Mouse (Mus musculus): Measurements from ENCODE around the gene Slc16a4. TPM values are rescaled to one million over a fixed set of nuclear protein-coding genes. Genes with fewer than 3 reads are reported as not detected.
A peak's percentile ranks its signal among the peaks of the same experiment; 100 is the strongest.

Gene Slc16a4
- polyA plus RNA-seq, 1 experiment from 2014 or later, result 3.6 TPM

- Histone ChIP-seq H3K27me3 (no peaks in the 10 kb centered on the region), H3K36me3 (peaks cover 16% of the 10 kb centered on the region), H3K9me3 (no peaks in the 10 kb centered on the region), H3K9ac (peak overlapping the region; percentile 94), H3K4me1 (peaks cover 24% of the 10 kb centered on the region), H3K4me3 (peak overlapping the region; percentile 94), H3K4me2 (peak overlapping the region; percentile 77), H3K27ac (peak overlapping the region; percentile 95)
- WGBS, result 11% methylated on average over 12 of the region's 12 CpGs
- ATAC-seq (ENCODE audit: insufficient number of reproducible peaks, insufficient read depth, low FRiP score, low TSS enrichment, low read depth), result no peak
These were observed 43.3 kb downstream of the Slc16a4 start for GRCm38 (mm10) chr3:107334202-107334934.

GRCm38 (mm10) chr3:107343971-107344370 lies 52.9 kb downstream of the Slc16a4 start:
- Histone ChIP-seq H3K9me3 (no peaks in the 10 kb centered on the region), H3K4me2 (no peak overlapping the region), H3K27ac (no peak overlapping the region), H3K4me3 (no peak overlapping the region), H3K4me1 (no peaks in the 10 kb centered on the region), H3K27me3 (no peaks in the 10 kb centered on the region), H3K36me3 (no peaks in the 10 kb centered on the region), H3K9ac (no peak overlapping the region)
- ATAC-seq (ENCODE audit: insufficient number of reproducible peaks, insufficient read depth, low FRiP score, low TSS enrichment, low read depth), result no peak
- 49% methylated on average over 3 of the region's 3 CpGs for WGBS

GRCm38 (mm10) chr3:107345033-107345725 lies 54.1 kb downstream of the Slc16a4 start:
- Histone ChIP-seq H3K9ac (no peak overlapping the region), H3K27me3 (no peaks in the 10 kb centered on the region), H3K4me3 (no peak overlapping the region), H3K4me1 (no peaks in the 10 kb centered on the region), H3K36me3 (no peaks in the 10 kb centered on the region), H3K27ac (no peak overlapping the region), H3K4me2 (no peak overlapping the region), H3K9me3 (no peaks in the 10 kb centered on the region)
- ATAC-seq (ENCODE audit: insufficient number of reproducible peaks, insufficient read depth, low FRiP score, low TSS enrichment, low read depth), result no peak
- 49% methylated on average over 3 of the region's 3 CpGs for WGBS

DNA sequence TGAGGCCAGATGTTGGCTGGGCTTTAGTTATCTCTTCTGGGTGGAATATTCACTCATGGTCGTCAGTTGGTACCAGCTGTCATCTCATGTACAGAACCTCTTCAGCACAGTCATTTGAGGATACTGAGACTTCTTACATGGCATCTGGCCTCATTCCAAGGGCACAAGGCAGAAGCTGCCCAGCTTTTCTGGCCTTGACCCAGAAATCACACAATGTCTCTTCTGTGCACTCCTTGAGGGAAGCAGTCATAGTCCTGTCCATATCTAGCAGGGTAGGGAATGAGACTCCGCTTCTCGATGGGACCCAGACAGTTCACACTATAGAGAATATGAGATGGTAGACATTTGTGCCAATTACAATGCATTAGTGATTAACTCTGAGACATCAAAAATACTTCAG lies 58.0 kb downstream of the Slc16a4 start:
- Histone ChIP-seq H3K27me3 (no peaks in the 10 kb centered on the region), H3K36me3 (no peaks in the 10 kb centered on the region), H3K4me2 (no peak overlapping the region), H3K4me1 (no peaks in the 10 kb centered on the region), H3K27ac (no peak overlapping the region), H3K9me3 (no peaks in the 10 kb centered on the region), H3K9ac (no peak overlapping the region), H3K4me3 (no peak overlapping the region)
- WGBS, result 88% methylated on average over 3 of the region's 3 CpGs
- no peak for ATAC-seq (ENCODE audit: insufficient number of reproducible peaks, insufficient read depth, low FRiP score, low TSS enrichment, low read depth)

DNA sequence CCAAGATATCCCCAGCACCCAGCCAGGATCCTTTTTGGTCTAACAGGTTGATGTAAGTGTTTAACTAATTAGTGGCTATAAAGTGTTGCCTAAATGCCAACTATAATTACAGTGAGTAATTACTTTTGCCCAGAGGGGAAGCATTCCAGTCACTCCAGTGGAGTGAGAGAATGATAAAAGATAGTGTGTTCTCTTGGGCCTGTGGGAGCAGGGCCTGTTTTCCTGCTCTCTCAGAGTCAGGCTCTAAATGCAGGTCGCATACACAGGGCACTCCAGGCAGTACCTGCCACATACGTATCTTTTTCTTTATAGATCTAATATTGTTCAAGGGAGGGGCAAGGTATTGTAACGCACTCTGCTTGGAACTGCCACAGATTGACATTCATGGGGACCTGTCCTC lies 60.7 kb downstream of the Slc16a4 start:
- Histone ChIP-seq H3K4me3 (no peak overlapping the region), H3K9ac (no peak overlapping the region), H3K9me3 (no peaks in the 10 kb centered on the region), H3K27ac (no peak overlapping the region), H3K4me1 (no peaks in the 10 kb centered on the region), H3K4me2 (no peak overlapping the region), H3K36me3 (no peaks in the 10 kb centered on the region), H3K27me3 (no peaks in the 10 kb centered on the region)
- ATAC-seq (ENCODE audit: insufficient number of reproducible peaks, insufficient read depth, low FRiP score, low TSS enrichment, low read depth), result no peak
- WGBS, result 43% methylated on average over 3 of the region's 3 CpGs

GRCm38 (mm10) chr3:107355618-107356260 lies 64.7 kb downstream of the Slc16a4 start:
- Histone ChIP-seq H3K9me3 (no peaks in the 10 kb centered on the region), H3K4me1 (peaks cover 11% of the 10 kb centered on the region)
- WGBS, result 83% methylated on average over 6 of the region's 6 CpGs

DNA sequence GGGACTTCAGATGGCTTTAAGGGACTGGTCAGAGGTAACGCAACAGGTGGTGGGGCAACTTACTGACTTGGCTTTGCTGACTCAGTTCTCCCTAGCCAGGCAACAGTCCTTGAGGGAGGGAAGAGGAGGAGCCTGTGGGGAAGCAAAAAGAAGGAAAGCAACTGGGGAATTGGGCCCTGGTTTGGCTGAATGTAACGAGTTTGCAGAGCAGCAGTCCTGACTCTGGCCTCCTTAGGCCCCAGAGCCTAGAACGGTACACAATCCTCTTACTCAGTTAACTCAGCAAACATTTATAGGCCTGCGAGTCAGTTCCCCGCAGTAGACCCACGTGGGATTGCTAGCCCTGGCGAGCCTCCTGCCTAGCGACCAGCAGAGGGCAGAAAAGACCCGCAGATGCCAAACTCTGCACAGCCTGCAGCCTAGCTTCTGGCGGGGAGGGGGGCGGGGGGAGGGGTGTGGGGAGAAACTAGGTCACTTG lies 66.0 kb downstream of the Slc16a4 start:
- H3K4me1 ChIP-seq, result peaks cover 19% of the 10 kb centered on the region
- no peaks in the 10 kb centered on the region for H3K9me3 ChIP-seq
- no peak overlapping the region for H3K27ac ChIP-seq
- WGBS, result under 1% methylated on average over 11 of the region's 11 CpGs
- H3K4me3 ChIP-seq, result 0 out of 2 replicates have a peak overlapping the region, but pooled peaks have one; percentile 19
- peak; percentile 74 for ATAC-seq (ENCODE audit: insufficient number of reproducible peaks, insufficient read depth, low FRiP score, low TSS enrichment, low read depth)
- peak overlapping the region; percentile 43 for H3K4me2 ChIP-seq
- H3K9ac ChIP-seq, result peak overlapping the region; percentile 44; the same call in 1 of the 2 replicates
- H3K27me3 ChIP-seq, result no peaks in the 10 kb centered on the region; the same call in 1 of the 2 replicates
- H3K36me3 ChIP-seq, result no peaks in the 10 kb centered on the region

More at GRCm38 (mm10) chr3:107355618-107356260, 64.7 kb downstream of the Slc16a4 start:
- H3K4me2 ChIP-seq, result no peak overlapping the region
- no peak for ATAC-seq (ENCODE audit: insufficient number of reproducible peaks, insufficient read depth, low FRiP score, low TSS enrichment, low read depth)
- H3K9ac ChIP-seq, result no peak overlapping the region
- no peak overlapping the region for H3K4me3 ChIP-seq
- no peaks in the 10 kb centered on the region; the same call in 1 of the 2 replicates for H3K27me3 ChIP-seq
- H3K27ac ChIP-seq, result no peak overlapping the region
- H3K36me3 ChIP-seq, result no peaks in the 10 kb centered on the region

GRCm38 (mm10) chr3:107357700-107358234 lies 66.7 kb downstream of the Slc16a4 start:
- Histone ChIP-seq H3K9me3 (no peaks in the 10 kb centered on the region), H3K4me1 (peaks cover 19% of the 10 kb centered on the region), H3K4me2 (no peak overlapping the region), H3K36me3 (no peaks in the 10 kb centered on the region), H3K4me3 (no peak overlapping the region), H3K27ac (no peak overlapping the region), H3K9ac (no peak overlapping the region), H3K27me3 (no peaks in the 10 kb centered on the region; the same call in 1 of the 2 replicates)
- ATAC-seq (ENCODE audit: insufficient number of reproducible peaks, insufficient read depth, low FRiP score, low TSS enrichment, low read depth), result no peak
- 47% methylated on average over 3 of the region's 3 CpGs for WGBS

DNA sequence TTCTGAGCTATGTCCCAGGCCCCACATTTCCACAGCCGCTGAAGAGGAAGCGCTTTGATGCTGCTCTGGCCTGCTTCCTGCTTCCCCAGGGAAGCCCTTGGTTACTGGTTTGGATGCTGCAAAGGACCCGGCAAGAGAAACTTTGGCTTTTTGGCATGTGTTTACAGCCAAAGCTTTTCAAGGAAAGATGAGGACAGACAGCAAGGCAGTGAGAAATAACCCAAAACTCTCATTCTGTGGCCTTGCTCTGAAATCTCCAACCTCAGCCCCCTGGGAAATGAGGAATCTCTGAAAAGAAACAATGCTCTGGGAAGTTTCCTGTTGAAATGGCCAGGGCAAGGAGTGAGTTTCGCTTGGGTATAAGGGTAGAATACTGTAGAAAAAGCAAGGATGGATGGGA lies 69.3 kb downstream of the Slc16a4 start:
- ATAC-seq (ENCODE audit: insufficient number of reproducible peaks, insufficient read depth, low FRiP score, low TSS enrichment, low read depth), result no peak
- H3K9me3 ChIP-seq, result no peaks in the 10 kb centered on the region
- no peak overlapping the region for H3K9ac ChIP-seq
- H3K4me2 ChIP-seq, result no peak overlapping the region
- no peaks in the 10 kb centered on the region; the same call in 1 of the 2 replicates for H3K27me3 ChIP-seq
- H3K4me1 ChIP-seq, result peaks cover 19% of the 10 kb centered on the region
- no peak overlapping the region for H3K4me3 ChIP-seq
- WGBS, result 51% methylated on average over 4 of the region's 4 CpGs
- H3K27ac ChIP-seq, result no peak overlapping the region
- no peaks in the 10 kb centered on the region for H3K36me3 ChIP-seq
